Mouse (Mus musculus): ENCODE data around the gene Olfr1411.

The Olfr1411 gene

DNA sequence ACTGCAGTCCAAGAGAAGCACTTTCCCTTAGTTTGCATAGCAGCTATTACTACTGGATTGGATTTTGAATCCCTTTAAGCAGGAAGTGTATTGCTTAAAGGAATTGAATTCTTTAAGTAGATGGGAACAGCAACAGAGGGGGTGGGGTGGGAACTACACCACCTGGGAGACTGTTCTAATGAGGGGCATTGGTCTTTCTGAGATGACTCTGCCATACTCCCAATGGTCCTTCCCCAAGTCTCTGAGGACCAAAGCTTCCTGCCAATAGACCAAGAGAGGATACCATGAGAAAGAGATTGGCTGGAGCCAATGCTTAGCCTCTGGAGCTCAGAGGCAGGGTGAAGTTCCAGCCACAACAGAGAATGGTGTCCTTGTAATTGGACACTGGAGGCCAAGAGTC, at the start of gene Olfr1411:
Gene Olfr1411, plus strand, starts transcription at position 301 of the 400 bp plus-strand sequence.
- DNase-seq (ENCODE audit: low read depth): no peak

DNA sequence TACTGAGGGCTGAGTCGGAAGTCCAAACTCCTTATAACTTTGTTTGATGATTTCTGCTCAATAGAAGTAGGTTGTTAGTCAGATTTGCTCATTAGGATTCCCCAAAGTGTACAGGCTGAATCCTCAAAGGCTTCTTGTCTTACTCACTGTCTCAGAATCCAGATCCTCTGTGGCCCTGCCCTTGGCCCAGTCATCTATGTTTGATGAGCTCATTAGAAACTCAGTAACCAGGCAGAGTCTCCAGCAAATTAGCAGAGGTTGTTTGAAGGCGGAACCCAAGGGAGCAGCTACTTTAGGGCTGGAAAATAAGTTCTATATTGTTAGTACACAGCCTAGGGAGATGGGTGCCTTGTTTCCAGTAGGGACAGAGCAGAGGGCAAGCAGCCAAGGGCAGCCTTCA, 48.3 kb upstream of the Olfr1411 start:
- no peak for DNase-seq (ENCODE audit: low read depth)

DNA sequence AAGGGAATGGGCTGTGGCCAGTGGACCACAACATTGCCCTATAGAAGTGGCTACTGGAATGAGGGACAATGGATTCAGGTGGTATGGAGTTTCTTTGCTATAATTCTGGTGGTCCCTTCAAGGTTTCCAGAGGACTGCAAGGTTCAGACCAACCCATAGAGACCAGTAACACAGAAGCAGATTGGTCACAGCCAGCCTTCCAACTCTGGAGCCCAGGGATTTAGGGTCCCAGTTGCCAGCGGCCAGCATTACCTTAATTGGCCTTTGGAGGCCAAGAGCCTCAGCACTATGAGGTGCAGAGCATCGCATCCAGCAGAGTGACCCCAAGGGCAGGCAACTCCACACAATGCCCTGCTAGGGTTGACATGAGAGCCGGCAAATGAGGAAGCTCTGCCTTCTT, 23.2 kb upstream of the Olfr1411 start, which contains the start of gene Olfr1413:
Gene Olfr1413, plus strand, starts transcription at position 301 of the 400 bp plus-strand sequence.
- no peak for DNase-seq (ENCODE audit: low read depth)

DNA sequence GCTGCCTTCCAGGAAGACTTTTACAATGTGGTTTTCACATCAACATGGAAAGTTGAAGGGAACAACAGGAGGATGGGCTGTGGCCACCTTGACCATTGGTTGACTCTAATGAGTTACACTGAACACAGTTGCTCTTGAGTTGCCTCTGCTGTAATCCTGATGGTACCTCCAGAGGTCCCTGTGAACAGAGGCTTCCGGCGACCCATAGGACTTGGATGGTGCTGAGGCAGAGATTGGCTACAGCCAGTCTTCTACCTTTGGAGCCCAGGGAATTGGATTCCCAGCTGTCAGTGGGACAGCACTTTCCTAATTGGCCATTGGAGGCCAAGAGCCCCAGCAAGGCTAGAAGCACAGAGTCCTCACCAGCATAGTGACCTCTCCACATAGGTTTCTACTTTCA, 8.7 kb upstream of the Olfr1411 start, which contains the start of gene Olfr1412:
Gene Olfr1412, plus strand, starts transcription at position 301 of the 400 bp plus-strand sequence.
- DNase-seq (ENCODE audit: low read depth): no peak

DNA sequence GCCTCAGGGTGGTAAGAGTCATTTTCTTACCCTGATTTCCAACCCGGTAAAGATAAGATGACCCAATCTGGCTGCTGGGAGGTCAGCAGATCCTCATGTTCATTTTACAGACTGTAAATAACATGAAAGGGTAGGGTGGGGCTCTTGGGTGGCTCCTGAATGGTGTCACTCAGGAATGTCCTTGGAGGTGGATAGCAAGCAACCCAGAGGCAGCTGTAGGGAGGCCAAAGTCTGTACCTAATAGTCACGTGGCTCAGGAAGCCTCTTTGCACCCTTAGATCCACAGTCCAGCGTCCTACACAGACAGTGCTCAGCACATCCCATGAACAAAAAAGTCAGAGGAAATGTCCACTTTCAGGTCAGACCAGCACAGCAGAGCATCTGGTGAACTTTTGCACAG, 1.8 kb downstream of the Olfr1411 start:
- no peak for DNase-seq (ENCODE audit: low read depth)

DNA sequence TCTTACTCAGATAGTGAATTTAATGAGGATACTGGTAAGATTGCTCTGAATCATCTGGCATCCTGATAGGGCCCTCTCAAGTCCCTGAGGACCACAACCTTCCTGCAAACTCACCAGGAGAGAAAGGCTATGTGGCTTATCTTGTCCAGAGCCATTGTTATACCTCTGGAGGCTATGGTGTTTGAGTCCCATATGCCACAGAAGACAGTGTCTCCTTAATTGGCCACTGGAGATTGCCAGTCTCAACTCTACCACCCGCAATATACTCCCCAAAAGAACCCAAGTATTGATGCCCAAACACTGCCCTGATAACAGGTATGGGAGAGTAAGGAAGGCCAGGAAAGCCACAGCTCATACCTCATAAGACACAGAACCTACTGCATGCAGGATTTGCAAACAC, 11.3 kb downstream of the Olfr1411 start, which contains the start of gene Olfr1410:
Gene Olfr1410, plus strand, starts transcription at position 301 of the 400 bp plus-strand sequence.
- DNase-seq (ENCODE audit: low read depth): no peak

DNA sequence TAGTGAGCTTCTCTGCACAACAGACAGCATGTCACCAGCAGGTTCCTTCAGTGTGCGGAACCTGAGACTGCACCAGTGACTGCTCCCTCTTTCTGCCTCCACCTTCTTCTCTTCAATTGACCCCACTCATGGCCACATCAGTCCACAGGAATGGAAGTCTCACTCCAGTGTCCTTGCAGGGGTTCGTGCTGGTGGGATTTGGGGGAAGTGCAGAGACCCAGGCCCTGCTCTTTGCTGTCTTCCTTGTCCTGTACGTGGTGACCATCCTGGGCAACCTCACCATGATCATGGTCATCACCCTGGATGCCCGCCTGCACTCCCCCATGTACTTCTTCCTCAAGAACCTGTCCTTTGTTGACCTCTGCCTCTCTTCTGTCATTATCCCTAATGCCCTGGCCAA, 13.5 kb downstream of the Olfr1411 start:
- no peak for DNase-seq (ENCODE audit: low read depth)

DNA sequence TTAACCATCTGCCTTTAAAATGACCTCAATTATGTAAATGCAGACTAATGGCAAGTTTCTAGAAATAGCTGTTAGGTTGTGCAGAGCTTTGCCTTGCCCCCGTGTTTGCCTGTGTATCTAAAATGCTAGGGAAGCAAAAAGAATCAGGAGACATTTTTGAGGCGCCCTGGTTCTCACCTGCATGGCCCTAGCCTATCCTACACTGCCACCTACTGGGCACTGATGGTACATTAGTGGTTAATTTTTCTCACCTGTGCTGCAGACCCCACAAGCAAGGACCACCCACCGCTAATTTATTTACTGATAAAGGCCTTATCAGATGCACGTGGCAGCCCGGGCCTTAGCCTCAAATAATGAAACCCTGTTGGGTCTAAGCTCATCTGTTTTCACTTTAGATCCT, 16.8 kb downstream of the Olfr1411 start:
- peak; percentile 51 for DNase-seq (ENCODE audit: low read depth)

DNA sequence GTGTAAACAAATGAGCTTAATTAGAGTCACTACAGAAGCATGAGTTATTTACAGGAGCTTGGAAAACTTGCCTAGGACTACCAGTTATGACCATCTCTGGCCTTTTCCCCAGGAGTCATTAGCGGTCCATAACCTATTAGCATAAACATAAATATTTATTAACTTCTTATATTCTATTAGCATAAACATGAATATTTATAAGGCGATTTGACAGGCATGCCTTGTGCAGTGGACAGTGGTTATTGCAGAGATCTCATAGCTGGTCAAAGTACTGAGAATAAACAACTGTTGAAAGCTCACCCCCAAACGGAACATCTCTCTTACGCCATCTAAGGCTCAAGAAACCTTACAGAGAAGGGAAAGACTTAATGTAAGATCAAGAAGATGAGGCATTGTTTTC, 19.0 kb downstream of the Olfr1411 start:
- DNase-seq (ENCODE audit: low read depth): no peak

DNA sequence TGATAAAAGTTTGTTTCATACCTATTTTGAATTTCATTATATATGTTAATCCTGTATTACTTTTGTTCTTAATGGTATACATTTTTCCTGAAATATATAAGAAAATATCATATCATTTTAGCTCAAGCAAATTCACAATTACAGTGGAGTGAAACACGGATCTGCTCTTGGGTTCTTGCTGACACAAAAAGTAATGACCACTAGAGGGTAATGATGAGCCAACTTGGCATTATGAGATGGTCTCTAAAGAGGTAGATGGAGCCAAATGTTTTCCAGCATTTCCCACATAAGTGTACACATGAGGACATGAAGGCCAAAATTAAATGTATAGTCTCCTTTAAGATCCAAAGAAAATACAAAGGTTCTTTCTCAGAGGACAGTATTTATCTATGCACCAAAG, 20.3 kb downstream of the Olfr1411 start:
- DNase-seq (ENCODE audit: low read depth): peak; percentile 56

DNA sequence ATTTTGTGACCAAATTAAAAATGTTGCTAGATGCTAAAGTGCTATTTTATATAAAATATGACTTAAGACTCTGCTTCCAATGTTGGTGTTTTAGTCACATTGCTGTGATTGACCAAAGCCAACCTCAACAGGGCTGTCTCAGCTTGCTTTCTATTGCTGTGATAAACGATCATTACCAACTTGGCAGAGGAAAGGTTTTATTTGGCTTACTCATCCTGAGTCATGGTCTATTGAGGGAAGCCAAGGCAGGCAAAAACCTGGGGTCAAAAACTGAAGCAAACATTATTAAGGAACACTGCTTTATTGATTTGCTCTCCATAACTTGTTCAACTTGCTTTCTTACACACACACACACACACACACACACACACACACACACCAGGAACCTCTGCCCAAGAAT, 21.8 kb downstream of the Olfr1411 start:
- peak; percentile 16 for DNase-seq (ENCODE audit: low read depth)

DNA sequence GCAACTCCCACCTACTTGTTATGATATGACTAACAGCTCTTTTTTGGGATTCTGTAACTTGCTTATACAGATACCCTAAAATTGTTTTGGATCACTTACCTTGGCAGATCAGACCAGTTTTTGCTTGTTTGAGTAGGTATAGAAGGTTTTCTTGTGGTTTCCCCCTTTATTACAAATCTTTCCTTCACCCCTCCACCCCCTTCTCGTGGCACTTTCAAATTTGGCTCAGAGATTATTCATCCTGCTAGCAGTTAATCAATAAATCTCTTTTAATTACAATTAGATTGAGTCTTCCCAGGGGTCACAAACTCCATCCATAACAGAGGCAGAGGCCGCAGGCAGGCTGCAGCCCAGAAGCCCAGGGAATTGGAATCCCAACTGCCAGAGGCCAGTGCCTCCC, 23.3 kb downstream of the Olfr1411 start, which contains the start of gene Olfr12:
Gene Olfr12, plus strand, starts transcription at position 301 of the 400 bp plus-strand sequence.
- DNase-seq (ENCODE audit: low read depth): no peak

DNA sequence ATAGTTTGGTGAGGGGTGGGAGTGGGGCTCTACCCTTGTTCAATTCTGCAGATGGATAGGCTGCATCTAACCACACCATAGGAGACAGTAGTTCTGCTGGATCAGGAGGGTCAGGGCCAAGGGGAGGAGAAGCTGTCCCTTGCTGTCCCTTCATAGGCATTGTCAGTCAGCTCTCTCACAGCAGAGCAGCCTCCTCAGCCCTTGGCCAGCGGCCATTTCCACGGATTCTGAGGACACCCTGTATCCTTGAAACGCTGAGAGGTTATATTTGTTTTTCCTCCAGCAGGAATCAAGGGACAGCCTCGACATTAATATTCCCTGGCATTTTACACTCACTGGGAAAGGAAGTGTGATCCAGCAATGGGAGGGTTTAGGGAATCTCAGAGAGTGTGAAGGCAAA, 24.1 kb downstream of the Olfr1411 start:
- DNase-seq (ENCODE audit: low read depth): no peak

DNA sequence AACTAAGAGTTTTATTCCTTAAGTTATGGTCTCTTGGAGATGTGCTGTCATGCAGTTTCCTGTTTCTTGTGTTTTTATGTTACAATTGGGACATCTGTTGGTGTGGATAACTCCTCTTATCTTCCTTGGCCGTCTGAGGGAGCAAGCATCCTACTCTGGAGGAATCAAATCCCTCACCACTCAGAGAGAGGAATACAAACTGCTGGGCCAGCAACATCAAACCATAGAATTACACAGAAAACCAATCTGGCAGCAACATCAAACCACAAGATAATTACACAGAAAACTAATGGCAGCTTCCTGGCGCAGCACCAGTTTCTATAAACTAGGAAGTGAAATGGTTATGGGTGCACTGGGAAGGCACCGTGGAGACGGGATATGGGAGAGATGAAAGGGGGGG, 34.0 kb downstream of the Olfr1411 start:
- peak; percentile 13 for DNase-seq (ENCODE audit: low read depth)

DNA sequence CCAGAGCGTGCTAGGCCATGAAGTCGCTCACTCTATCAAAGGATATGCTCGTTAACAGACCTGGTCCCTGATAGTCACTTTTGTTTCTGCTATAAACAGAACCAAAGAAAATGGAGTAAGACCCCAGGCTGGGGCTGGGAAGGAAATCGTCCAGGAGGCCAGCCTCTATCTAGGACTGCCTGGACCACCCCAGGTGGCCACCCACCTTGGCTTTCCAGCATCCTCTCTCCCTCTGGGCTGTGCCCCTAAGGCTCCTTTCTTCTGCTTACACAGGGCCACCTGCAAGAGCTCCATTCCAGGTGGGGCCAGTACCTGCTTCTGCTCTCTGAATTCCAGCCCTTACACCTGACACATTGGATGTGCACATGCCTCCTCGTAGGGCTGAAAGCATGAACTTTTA, 38.0 kb downstream of the Olfr1411 start:
- no peak for DNase-seq (ENCODE audit: low read depth)

DNA sequence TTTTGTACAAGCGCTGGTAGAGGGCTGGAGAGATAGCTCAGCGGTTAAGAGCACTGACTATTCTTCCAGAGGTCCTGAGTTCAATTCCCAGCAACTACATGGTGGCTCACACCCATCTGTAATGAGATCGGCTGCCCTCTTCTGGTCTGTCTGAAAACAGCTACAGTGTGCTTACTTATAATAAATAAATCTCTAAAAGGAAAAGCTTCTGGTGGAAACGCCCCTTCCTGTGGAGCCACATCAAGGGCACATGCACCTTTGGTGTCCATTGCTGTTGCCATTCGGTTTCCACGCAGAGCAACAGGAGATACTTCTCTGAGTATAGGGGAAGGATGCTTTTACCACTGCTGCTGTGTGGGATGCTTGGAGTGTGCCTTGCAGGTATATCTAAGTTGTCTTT, 38.7 kb downstream of the Olfr1411 start:
- peak; percentile 66 for DNase-seq (ENCODE audit: low read depth)

DNA sequence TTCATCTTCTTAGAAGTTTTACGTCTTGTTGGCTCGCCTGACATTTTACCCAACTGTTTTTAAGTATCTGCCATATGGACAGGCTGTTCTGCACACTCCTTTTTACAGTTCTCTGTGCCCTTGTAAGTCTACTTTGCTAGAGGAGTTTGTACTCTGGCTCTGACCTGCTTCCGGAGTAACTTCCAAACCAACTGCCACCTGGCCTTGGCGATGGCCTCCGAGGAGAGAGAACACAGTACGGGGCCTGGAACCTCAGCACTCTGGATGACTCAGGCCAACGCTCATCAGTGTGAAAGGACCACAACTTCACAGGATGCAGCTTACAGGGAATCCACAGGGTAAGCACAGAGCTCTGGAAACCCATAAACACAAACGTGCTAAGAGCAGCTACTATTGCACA, 39.5 kb downstream of the Olfr1411 start:
- DNase-seq (ENCODE audit: low read depth): peak; percentile 20

DNA sequence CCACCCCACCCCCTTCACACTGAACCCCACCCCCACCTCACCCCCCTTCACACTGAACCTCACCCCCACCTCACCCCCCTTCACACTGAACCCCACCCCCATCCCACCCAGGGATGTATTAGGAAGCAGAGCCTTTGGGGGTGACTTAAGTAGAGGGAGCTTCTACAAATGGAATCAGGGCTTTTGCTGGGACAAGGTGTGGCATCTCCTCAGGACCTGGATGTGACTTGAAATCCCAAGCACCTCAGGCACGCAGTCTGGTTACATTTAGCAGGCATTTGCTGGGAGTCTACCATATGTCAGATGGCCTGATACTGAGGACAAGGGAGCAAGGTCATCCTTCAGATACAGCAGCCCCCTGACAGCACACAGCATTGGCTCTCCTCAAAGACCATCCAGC, 40.4 kb downstream of the Olfr1411 start:
- DNase-seq (ENCODE audit: low read depth): no peak

DNA sequence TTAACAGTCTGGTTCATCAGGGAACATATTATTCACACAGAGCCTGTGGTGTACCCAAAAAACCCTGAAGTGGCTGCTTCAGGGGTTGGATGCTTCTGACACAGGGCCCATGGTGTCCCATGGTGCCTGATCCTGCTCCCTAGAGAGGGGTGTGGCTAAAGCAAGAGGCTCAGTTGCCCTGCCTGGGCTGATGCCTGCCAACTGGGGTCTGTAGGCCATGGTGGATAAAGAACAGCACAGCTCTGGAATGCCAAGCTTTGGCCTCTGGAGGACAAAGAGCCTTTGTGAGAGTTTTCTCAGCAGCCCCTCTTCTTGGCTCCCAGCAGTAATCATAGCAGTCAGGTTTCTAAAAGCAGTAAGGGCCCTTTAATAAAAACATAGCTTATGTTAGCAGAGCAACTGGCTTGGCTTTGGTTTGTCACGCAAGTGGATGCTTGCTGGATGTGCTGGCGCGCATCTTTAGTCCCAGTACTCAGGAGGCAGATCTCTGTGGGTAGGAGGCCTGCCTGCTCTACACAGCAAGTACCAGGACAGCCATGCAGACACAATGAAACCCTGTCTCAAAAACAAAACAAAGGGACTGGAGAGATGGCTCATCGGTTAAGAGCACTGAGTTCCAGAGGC, 40.9 kb downstream of the Olfr1411 start:
- DNase-seq (ENCODE audit: low read depth): no peak

DNA sequence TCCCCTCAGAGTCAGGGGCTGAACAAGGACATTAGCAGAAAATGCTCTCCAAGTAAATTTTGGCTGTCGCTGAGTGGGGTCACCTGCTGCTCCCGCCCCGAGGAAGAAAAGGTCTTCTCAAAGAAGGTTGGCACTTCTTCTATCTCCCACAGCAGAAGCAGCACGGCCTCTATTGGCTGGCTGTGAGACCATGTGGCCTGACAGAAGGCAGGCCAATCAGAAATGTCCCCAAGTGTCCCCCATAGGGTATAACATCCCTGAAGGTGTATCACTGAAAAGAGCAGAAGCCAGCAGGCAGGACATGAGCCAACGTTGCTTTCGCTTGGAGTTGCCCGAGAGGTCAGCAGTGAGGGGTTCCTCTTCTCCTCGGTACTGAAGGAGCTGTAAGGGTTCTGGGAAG, 41.8 kb downstream of the Olfr1411 start:
- DNase-seq (ENCODE audit: low read depth): no peak

DNA sequence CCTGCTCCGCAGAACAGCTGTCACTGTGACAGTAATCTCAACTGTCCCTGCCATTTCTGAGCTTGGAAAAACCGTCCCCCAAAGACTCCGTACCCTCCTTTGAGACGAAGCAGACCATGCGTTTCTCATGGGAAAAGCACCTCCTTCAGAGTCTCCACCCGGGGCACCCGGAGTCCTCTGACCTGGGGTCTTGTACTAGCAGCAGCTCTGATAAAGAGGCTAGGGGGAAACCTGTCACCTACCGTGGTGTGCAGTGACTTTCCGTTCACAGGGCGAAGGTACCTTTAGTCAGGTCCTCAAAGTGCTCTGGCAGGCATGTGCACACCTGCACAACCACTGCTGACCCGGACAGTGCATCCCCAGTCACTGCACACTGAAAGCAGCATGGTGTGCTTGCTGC, 42.5 kb downstream of the Olfr1411 start:
- DNase-seq (ENCODE audit: low read depth): no peak

DNA sequence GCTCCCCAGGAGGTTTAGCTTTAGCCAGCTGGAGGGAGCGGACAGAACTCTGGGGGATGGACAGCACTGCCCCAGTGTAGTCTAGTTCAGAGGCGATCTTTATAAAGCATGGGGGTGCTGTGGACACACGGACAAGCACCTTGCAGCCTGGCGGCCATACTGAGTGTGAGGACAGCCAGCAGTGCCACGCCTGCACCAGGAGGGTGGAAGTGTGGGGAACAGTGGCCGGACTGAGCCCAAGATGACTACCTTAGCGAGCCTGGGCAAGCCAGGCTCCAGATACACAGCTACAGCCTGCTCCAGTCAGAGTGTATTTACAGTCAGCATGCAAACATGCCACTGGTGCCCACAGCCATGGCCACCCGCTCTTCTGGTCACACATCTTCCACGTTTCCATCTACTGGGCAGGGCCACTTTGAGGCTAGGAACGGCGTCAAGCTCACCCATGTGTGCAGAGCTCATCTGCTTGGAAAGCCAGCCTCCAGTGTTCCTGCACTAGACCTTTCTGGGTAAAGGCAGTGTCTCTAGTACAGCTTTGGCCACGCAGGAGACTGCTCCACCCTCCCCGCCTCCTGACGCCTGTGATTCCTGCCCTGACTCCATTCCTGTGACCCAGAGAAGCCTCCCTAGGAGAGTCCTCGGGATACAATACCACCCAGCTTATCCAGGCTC, 43.4 kb downstream of the Olfr1411 start:
- DNase-seq (ENCODE audit: low read depth): no peak

DNA sequence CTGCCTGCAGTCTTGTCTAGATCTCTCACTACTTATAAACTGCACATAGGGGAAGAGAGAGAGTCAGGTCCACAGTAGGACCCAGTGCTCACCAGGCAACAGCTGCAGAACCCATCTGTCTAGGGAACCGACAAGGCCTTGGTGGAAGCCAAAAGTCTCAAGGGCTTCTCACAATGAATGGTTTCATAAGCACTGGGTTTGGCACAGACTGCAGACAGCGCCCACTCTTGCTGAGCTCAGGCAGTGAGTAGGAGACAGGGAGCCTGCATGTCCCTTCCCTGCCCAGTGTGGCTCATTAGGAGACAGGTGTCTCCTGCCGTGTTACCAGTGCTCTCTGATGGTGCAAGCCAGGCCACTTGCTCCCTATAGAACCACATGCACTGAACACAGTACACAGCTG, 44.0 kb downstream of the Olfr1411 start:
- DNase-seq (ENCODE audit: low read depth): no peak

DNA sequence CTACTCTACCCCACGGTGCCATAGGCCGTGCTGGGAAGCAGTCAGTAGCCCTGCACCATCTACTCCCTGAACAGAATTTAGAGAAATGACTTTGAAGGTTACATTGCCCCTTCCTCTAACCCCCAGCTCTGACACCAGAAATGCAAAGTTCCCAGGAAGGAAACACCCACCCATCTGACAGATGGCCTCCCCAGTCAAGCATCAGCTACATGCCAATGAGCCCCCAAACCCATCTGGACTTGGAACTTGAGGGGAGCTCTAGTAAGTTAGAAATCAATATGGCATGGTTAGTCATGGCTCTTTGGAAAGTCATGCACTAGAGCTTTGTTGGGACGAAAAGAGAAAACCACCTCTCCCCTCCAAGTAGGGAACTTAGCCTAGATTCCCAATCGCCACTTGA, 44.5 kb downstream of the Olfr1411 start:
- DNase-seq (ENCODE audit: low read depth): no peak

All from 416B (cell line).